Mouse (Mus musculus) right cerebral cortex, postnatal 4 days (tissue): ENCODE measurements around the gene Pmm2.

Experiments
- DNase-seq: peaks from one replicate; pipeline ENCODE4 v3.0.0-alpha.2; 2022

Pmm2 gene

GRCm38 (mm10) chr16:8658349-8658748, 20.9 kb downstream of the Pmm2 start:
- no peak for DNase-seq

- DNase-seq = no peak
These were observed 21.3 kb downstream of the Pmm2 start for GRCm38 (mm10) chr16:8658764-8659163.

- no peak for DNase-seq
These were observed 25.5 kb downstream of the Pmm2 start for GRCm38 (mm10) chr16:8663022-8663421.

- peak; percentile 44 for DNase-seq
These were observed 26.4 kb downstream of the Pmm2 start for GRCm38 (mm10) chr16:8663606-8664539.

GRCm38 (mm10) chr16:8665367-8665766, 27.9 kb downstream of the Pmm2 start:
- no peak for DNase-seq

- no peak for DNase-seq
These were observed 29.0 kb downstream of the Pmm2 start for GRCm38 (mm10) chr16:8666452-8666851.

- DNase-seq = no peak
These were observed 29.8 kb downstream of the Pmm2 start for GRCm38 (mm10) chr16:8667261-8667660.

GRCm38 (mm10) chr16:8667814-8668213, 30.3 kb downstream of the Pmm2 start:
- DNase-seq = no peak

GRCm38 (mm10) chr16:8668386-8668785, 30.9 kb downstream of the Pmm2 start:
- no peak for DNase-seq

- no peak for DNase-seq
These were observed 32.0 kb downstream of the Pmm2 start for GRCm38 (mm10) chr16:8669432-8669831.

- DNase-seq = no peak
These were observed 32.9 kb downstream of the Pmm2 start for GRCm38 (mm10) chr16:8670041-8671035.

GRCm38 (mm10) chr16:8671551-8672349, 34.3 kb downstream of the Pmm2 start, which contains the start of gene Carhsp1:
Gene Carhsp1, minus strand, starts transcription at chr16:8672155.
- DNase-seq = peak; percentile 83

GRCm38 (mm10) chr16:8672350-8672687, 34.8 kb downstream of the Pmm2 start:
- no peak for DNase-seq

- no peak for DNase-seq
These were observed 35.3 kb downstream of the Pmm2 start for GRCm38 (mm10) chr16:8672811-8673210.

GRCm38 (mm10) chr16:8673343-8673742, 35.9 kb downstream of the Pmm2 start:
- no peak for DNase-seq

- peak; percentile 52 for DNase-seq
These were observed 36.7 kb downstream of the Pmm2 start for GRCm38 (mm10) chr16:8674165-8674564.

GRCm38 (mm10) chr16:8675559-8675958, 38.1 kb downstream of the Pmm2 start:
- no peak for DNase-seq

GRCm38 (mm10) chr16:8676228-8676627, 38.8 kb downstream of the Pmm2 start:
- no peak for DNase-seq

GRCm38 (mm10) chr16:8676800-8677199, 39.3 kb downstream of the Pmm2 start:
- peak; percentile 61 for DNase-seq

- DNase-seq = no peak
These were observed 40.6 kb downstream of the Pmm2 start for GRCm38 (mm10) chr16:8678035-8678434.

GRCm38 (mm10) chr16:8678676-8679075, 41.2 kb downstream of the Pmm2 start:
- no peak for DNase-seq

- DNase-seq = no peak
These were observed 42.3 kb downstream of the Pmm2 start for GRCm38 (mm10) chr16:8679780-8680179.

- no peak for DNase-seq
These were observed 43.0 kb downstream of the Pmm2 start, which contains the start of gene Gm5767 for GRCm38 (mm10) chr16:8680470-8680869. Gene Gm5767, plus strand, starts transcription at chr16:8680770.
